ENCODE assay signal across 9 mouse cellular contexts in genomic region chr9:99418377-99418776, GRCm38 (mm10). TPM values are rescaled to one million over a fixed set of nuclear protein-coding genes. Genes with fewer than 3 reads are reported as not detected.
DNase-seq lines count a peak whose midpoint lies in the region; ATAC-seq and TF ChIP-seq lines count a peak whose summit lies in the region.
"Had no signal": no experiment of that assay in that cellular context is flagged by ENCODE, and none has a peak within 500 bp of the region (broad histone marks: within the 10 kb centered on the region; RNA-seq: fewer than 3 reads in every experiment).

No protein-coding gene starts in this region.

- no peaks in the 10 kb centered on the region for H3K9me3 ChIP-seq in midbrain, embryonic 14.5 days (ENCODE audit: control insufficient read depth, low read length)
- H3K9me3 ChIP-seq in midbrain, embryonic 11.5 days (ENCODE audit: control insufficient read depth, low read length): no peaks in the 10 kb centered on the region
- H3K9me3 ChIP-seq in forebrain, postnatal 0 days (ENCODE audit: low read length): no peaks in the 10 kb centered on the region
- H3K9me3 ChIP-seq: megakaryocyte, embryonic 14.5 days had no signal

- H3K27ac ChIP-seq in midbrain, embryonic 14.5 days (replicated peaks; ENCODE audit: low read depth, low read length): peak overlapping the region; percentile 49; the same call in 1 of the 2 replicates
- no peak overlapping the region for H3K27ac ChIP-seq in midbrain, embryonic 11.5 days (ENCODE audit: low read depth, low read length)
- peak overlapping the region; percentile 57 for H3K27ac ChIP-seq in forebrain, postnatal 0 days (ENCODE audit: low read depth, low read length)

- no peak overlapping the region for H3K4me3 ChIP-seq in midbrain, embryonic 14.5 days (replicated peaks; ENCODE audit: low read depth, low read length)
- H3K4me3 ChIP-seq in midbrain, embryonic 11.5 days (ENCODE audit: low read depth, low read length): no peak overlapping the region
- no peak overlapping the region for H3K4me3 ChIP-seq in forebrain, postnatal 0 days (ENCODE audit: low read depth, low read length)
- H3K4me3 ChIP-seq: megakaryocyte, embryonic 14.5 days had no signal

- no peaks in the 10 kb centered on the region for H3K36me3 ChIP-seq in midbrain, embryonic 14.5 days (ENCODE audit: control insufficient read depth, insufficient read depth, low read length)
- no peaks in the 10 kb centered on the region for H3K36me3 ChIP-seq in midbrain, embryonic 11.5 days (ENCODE audit: control insufficient read depth, insufficient read depth, low read length)
- no peaks in the 10 kb centered on the region for H3K36me3 ChIP-seq in forebrain, postnatal 0 days (ENCODE audit: insufficient read depth)

- H3K4me2 ChIP-seq in midbrain, embryonic 14.5 days (ENCODE audit: low read length): 0 out of 2 replicates have a peak overlapping the region, but pooled peaks have one; percentile 3
- no peak overlapping the region for H3K4me2 ChIP-seq in midbrain, embryonic 11.5 days
- H3K4me2 ChIP-seq in forebrain, postnatal 0 days (ENCODE audit: low read depth): peak overlapping the region; percentile 10; the same call in 1 of the 2 replicates

- TF ChIP-seq CTCF in forebrain, postnatal 0 days (IDR thresholded peaks at IDR 0.05; ENCODE audit: low read depth): no peak

- intact Hi-C loops in left cerebral cortex, postnatal 14 days (cut with DNase I): no loop called here

- WGBS in midbrain, embryonic 14.5 days: 54% methylated on average over 5 of the region's 5 CpGs
- 76% methylated on average over 5 of the region's 5 CpGs for whole genome bisulfite sequencing in midbrain, embryonic 11.5 days
- 29% methylated on average over 5 of the region's 5 CpGs for WGBS in forebrain, postnatal 0 days

- no peaks in the 10 kb centered on the region for H3K27me3 ChIP-seq in midbrain, embryonic 14.5 days (ENCODE audit: control insufficient read depth, insufficient read depth, low read length)
- H3K27me3 ChIP-seq in midbrain, embryonic 11.5 days (ENCODE audit: control insufficient read depth, insufficient read depth, low read length): no peaks in the 10 kb centered on the region
- no peaks in the 10 kb centered on the region for H3K27me3 ChIP-seq in forebrain, postnatal 0 days (ENCODE audit: insufficient read depth, low read length)

- no peak overlapping the region for H3K9ac ChIP-seq in midbrain, embryonic 14.5 days (replicated peaks; ENCODE audit: low read length)
- no peak overlapping the region for H3K9ac ChIP-seq in midbrain, embryonic 11.5 days (ENCODE audit: low read length)
- no peak overlapping the region for H3K9ac ChIP-seq in forebrain, postnatal 0 days

- peak; percentile 74 for DNase-seq in midbrain, embryonic 14.5 days
- no peak for DNase-seq in midbrain, embryonic 11.5 days (ENCODE audit: low spot score, missing footprints)
- peak; percentile 82 for DNase-seq in forebrain, postnatal 0 days
- DNase-seq in left cerebral cortex, postnatal 14 days (ENCODE audit: low spot score in 2 of 2): peak; percentile 76 to 88
- DNase-seq in telencephalon, adult 2 months (ENCODE audit: low read depth, low spot score): peak; percentile 72
- DNase-seq in gastrocnemius, postnatal 4 days (ENCODE audit: low spot score in 2 of 2): no peak
- DNase-seq in urinary bladder, postnatal 25 days (ENCODE audit: low spot score): no peak

- peaks cover 29% of the 10 kb centered on the region for H3K4me1 ChIP-seq in midbrain, embryonic 14.5 days (ENCODE audit: control insufficient read depth, insufficient read depth, low read length)
- 0 out of 2 replicates have a peak, but pooled peaks cover 8% of the 10 kb centered on the region for H3K4me1 ChIP-seq in midbrain, embryonic 11.5 days (ENCODE audit: control insufficient read depth, insufficient read depth, low read length)
- H3K4me1 ChIP-seq in forebrain, postnatal 0 days (ENCODE audit: insufficient read depth): peaks cover 9% of the 10 kb centered on the region; the same call in 1 of the 2 replicates
- H3K4me1 ChIP-seq: megakaryocyte, embryonic 14.5 days had no signal

- peak; percentile 48 for ATAC-seq in midbrain, embryonic 14.5 days (ENCODE audit: low FRiP score, low TSS enrichment)
- no peak for ATAC-seq in midbrain, embryonic 11.5 days (ENCODE audit: low FRiP score)
- ATAC-seq in forebrain, postnatal 0 days: peak; percentile 79

RNA-seq across cellular contexts. Expression of gene Mras, which starts 18.8 kb away (rescaled TPM):
- 58.0 and 59.9 TPM in 2 replicates for polyA plus RNA-seq in midbrain, embryonic 14.5 days (2014; fragmentation: Nextera tagmentation; extraction: Ambion mirVana)
- 12.1 and 15.0 TPM in 2 replicates for polyA plus RNA-seq in midbrain, embryonic 11.5 days (2014; fragmentation: Nextera tagmentation; extraction: Ambion mirVana)
- total RNA-seq in forebrain, postnatal 0 days (2014; rRNA removed): 73.9 and 79.5 TPM in 2 replicates
- polyA plus RNA-seq in forebrain, postnatal 0 days (2015; fragmentation: Nextera tagmentation; extraction: Ambion mirVana): 56.2 and 68.1 TPM in 2 replicates
- 100 to 1,000 TPM; 146 to 154 TPM for total RNA-seq in left cerebral cortex, postnatal 14 days (2021)
- total RNA-seq in gastrocnemius, postnatal 4 days (2021): 10 to 100 TPM; 12.9 to 13.2 TPM

RNA-seq across cellular contexts. Expression of gene Nme9, which starts 32.9 kb away (rescaled TPM):
- 0.31 TPM in 1 of 2 replicates, not detected in the other for polyA plus RNA-seq in midbrain, embryonic 14.5 days (2014; fragmentation: Nextera tagmentation; extraction: Ambion mirVana)
- not detected in 2 replicates for polyA plus RNA-seq in midbrain, embryonic 11.5 days (2014; fragmentation: Nextera tagmentation; extraction: Ambion mirVana)
- 1.00 and 1.0 TPM in 2 replicates for total RNA-seq in forebrain, postnatal 0 days (2014; rRNA removed)
- polyA plus RNA-seq in forebrain, postnatal 0 days (2015; fragmentation: Nextera tagmentation; extraction: Ambion mirVana): 1.4 and 1.5 TPM in 2 replicates
- not detected for total RNA-seq in left cerebral cortex, postnatal 14 days (2021)
- not detected for total RNA-seq in gastrocnemius, postnatal 4 days (2021)
- polyA plus RNA-seq: heart, embryonic 14.5 days had no signal

Comparison
In these comparisons a context has a peak if more than half of its experiments do, and no peak if none do; other contexts are left out.
1. DNase-seq: peak in midbrain, embryonic 14.5 days (single experiment), forebrain, postnatal 0 days (single experiment), left cerebral cortex, postnatal 14 days (2 of 2) and telencephalon, adult 2 months (single experiment); none in midbrain, embryonic 11.5 days (single experiment), gastrocnemius, postnatal 4 days (0 of 2) and urinary bladder, postnatal 25 days (single experiment).